Mouse (Mus musculus) urinary bladder, adult 2 months (tissue): ENCODE measurements around the gene Itgbl1. TPM values are rescaled to one million over a fixed set of nuclear protein-coding genes. Genes with fewer than 3 reads are reported as not detected.

Source experiments
- DNase-seq: peaks from one replicate; pipeline ENCODE4 v3.0.0; 2022; ENCODE audit warnings: low spot score
- polyA plus RNA-seq: library from polyadenylated mRNA; depleted of rRNA; stranded (reverse); fragments of >200 nt; gene quantifications from 2 replicates; pipeline ENCODE4 v1.2.3, GENCODE M21; 2012; rRNA removed

The Itgbl1 gene
- polyA plus RNA-seq, 1 experiment, result 7.5 TPM

DNA sequence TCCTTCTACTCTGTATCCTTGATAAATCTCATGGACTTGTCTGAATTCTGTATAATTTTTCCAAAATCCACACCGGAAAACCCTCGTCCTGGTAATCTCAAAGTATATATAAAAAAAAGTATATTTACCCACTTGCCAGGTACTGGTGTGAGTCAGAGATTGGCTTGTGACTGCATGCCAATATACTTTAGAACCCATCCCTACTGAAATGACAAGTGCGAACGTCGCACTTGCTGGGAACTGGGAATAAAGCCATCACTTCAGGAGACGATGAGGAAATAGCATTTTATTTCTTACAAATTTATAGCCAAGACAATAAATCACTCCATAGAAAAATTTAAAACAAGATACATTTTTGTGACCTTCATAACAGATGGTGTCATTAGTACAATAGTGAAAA is 308.2 kb downstream of the Itgbl1 start:
- DNase-seq, result no peak

DNA sequence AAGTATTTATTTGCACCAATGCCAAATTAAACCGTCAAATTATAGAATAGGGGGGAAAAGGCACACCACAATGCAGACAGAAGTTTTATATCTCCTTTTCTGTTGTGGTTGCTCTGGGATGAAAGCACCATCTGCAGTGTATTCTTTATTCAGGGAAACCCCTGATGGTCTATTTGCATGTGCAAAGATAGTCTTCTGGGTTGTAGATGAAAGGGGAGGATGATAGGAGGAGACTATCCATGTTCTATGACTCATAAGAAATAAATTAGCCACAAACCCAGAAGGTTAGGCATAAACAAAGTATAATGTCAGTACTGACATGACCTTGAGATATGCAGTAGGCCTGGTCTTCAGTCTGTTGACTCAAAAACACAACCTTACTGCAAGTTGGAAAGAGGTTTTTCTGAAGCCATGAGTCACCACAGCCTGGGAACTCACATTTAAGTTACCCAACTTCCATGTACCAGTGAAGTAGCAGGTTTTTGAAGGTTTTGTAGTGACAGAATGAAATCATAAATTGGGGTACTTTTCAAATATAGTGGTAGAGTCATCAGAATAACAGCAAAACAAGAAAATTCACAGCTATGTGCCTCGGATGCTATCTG is 330.9 kb downstream of the Itgbl1 start:
- no peak for DNase-seq

Other genes with a start within 250 kb of the Itgbl1 start
- gene Nalcn, start 32.8 kb upstream of the Itgbl1 start, polyA plus RNA-seq, result 0.44 and 0.65 TPM in 2 replicates